Mouse (Mus musculus): ENCODE measurements around the gene Phldb2.
A peak's percentile ranks its signal among the peaks of the same experiment; 100 is the strongest.

Phldb2 gene

GRCm38 (mm10) chr16:45890471-45891200, 62.8 kb downstream of the Phldb2 start:
- DNase-seq, result no peak

- DNase-seq, result no peak
Measured at GRCm38 (mm10) chr16:45889636-45890035, 63.8 kb downstream of the Phldb2 start.

- DNase-seq, result no peak
Measured at GRCm38 (mm10) chr16:45886599-45886998, 66.8 kb downstream of the Phldb2 start.

GRCm38 (mm10) chr16:45884194-45884593, 69.2 kb downstream of the Phldb2 start:
- DNase-seq, result no peak

GRCm38 (mm10) chr16:45881177-45881832, 72.1 kb downstream of the Phldb2 start:
- no peak for DNase-seq

GRCm38 (mm10) chr16:45880101-45880751, 73.2 kb downstream of the Phldb2 start:
- DNase-seq, result no peak

- DNase-seq, result no peak
Measured at GRCm38 (mm10) chr16:45877739-45878138, 75.7 kb downstream of the Phldb2 start.

- peak in 1 of 2 experiments; percentile 8 for DNase-seq
Measured at GRCm38 (mm10) chr16:45877171-45877570, 76.2 kb downstream of the Phldb2 start.

- DNase-seq, result peak; percentile 60 to 70
Measured at GRCm38 (mm10) chr16:45873397-45873796, 80.0 kb downstream of the Phldb2 start.

- DNase-seq, result peak; percentile 41 to 45
Measured at GRCm38 (mm10) chr16:45871286-45871976, 82.0 kb downstream of the Phldb2 start.

GRCm38 (mm10) chr16:45870651-45871050, 82.7 kb downstream of the Phldb2 start:
- DNase-seq, result no peak

GRCm38 (mm10) chr16:45869044-45869443, 84.4 kb downstream of the Phldb2 start:
- no peak for DNase-seq

GRCm38 (mm10) chr16:45857277-45857863, 96.0 kb downstream of the Phldb2 start:
- no peak for DNase-seq

- DNase-seq, result no peak
Measured at GRCm38 (mm10) chr16:45854499-45854898, 98.9 kb downstream of the Phldb2 start.

GRCm38 (mm10) chr16:45849045-45849444, 104.4 kb downstream of the Phldb2 start:
- DNase-seq, result no peak

GRCm38 (mm10) chr16:45844875-45845274, 108.5 kb downstream of the Phldb2 start:
- DNase-seq, result no peak

- DNase-seq, result peak; percentile 76 to 82
Measured at GRCm38 (mm10) chr16:45844049-45844780, 109.2 kb downstream of the Phldb2 start.

- peak; percentile 19 to 24 for DNase-seq
Measured at GRCm38 (mm10) chr16:45843351-45843891, 110.0 kb downstream of the Phldb2 start.

GRCm38 (mm10) chr16:45842440-45842839, 111.0 kb downstream of the Phldb2 start:
- DNase-seq, result no peak

- DNase-seq, result no peak
Measured at GRCm38 (mm10) chr16:45841806-45842205, 111.6 kb downstream of the Phldb2 start.

- no peak for DNase-seq
Measured at GRCm38 (mm10) chr16:45841016-45841415, 112.4 kb downstream of the Phldb2 start.

Measured in cerebellum, postnatal 10 days (tissue).